In the genomic region with DNA sequence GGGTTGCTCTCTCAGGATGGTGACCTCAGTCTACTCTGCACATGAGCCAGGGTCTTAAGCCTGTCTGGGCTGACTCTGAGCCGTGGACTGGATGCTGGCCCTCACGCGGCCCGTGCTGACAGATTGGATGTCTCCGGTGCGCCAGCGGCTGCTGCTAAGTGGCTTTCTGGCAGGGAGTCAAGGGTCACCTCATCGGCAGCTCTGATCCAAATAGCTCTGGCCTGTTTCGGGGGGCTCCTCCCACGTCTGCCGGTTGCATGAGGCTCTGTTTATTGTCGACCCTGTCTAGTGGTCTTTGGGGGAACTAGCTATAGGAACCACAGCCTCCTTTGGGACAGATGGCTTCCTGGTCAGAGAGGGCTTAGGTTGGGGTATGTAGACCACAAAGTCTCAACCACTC, we compare ENCODE assay signal across 9 mouse cellular contexts. TPM values are rescaled to one million over a fixed set of nuclear protein-coding genes. Genes with fewer than 3 reads are reported as not detected.
DNase-seq lines count a peak whose midpoint lies in the region; ATAC-seq and TF ChIP-seq lines count a peak whose summit lies in the region.
"Had no signal": no experiment of that assay in that cellular context is flagged by ENCODE, and none has a peak within 500 bp of the region (broad histone marks: within the 10 kb centered on the region; RNA-seq: fewer than 3 reads in every experiment).

No protein-coding gene starts in this region.

- TF ChIP-seq POLR2A in limb, embryonic 14.5 days (IDR thresholded peaks at IDR 0.05; ENCODE audit: borderline replicate concordance, extremely low read depth, insufficient read depth, insufficient read length), result no peak

- H3K4me1 ChIP-seq in limb, embryonic 14.5 days (ENCODE audit: control insufficient read depth, insufficient read depth, low read length), result peaks cover 32% of the 10 kb centered on the region
- H3K4me1 ChIP-seq in forebrain, embryonic 16.5 days (replicated peaks; ENCODE audit: control insufficient read depth, insufficient read depth, low read length), result peaks cover 5% of the 10 kb centered on the region
- H3K4me1 ChIP-seq in liver, embryonic 11.5 days (replicated peaks; ENCODE audit: control insufficient read depth, insufficient read depth, low read length), result no peaks in the 10 kb centered on the region

- H3K9ac ChIP-seq in limb, embryonic 14.5 days (ENCODE audit: low read depth, low read length, severe bottlenecking), result 0 out of 2 replicates have a peak overlapping the region, but pooled peaks have one; percentile 16
- no peak overlapping the region for H3K9ac ChIP-seq in forebrain, embryonic 16.5 days (replicated peaks; ENCODE audit: low read depth, low read length)
- H3K9ac ChIP-seq in liver, embryonic 11.5 days (ENCODE audit: low read depth, low read length), result no peak overlapping the region

- H3K9me3 ChIP-seq in limb, embryonic 14.5 days (ENCODE audit: control insufficient read depth, low read length), result 0 out of 2 replicates have a peak, but pooled peaks cover 3% of the 10 kb centered on the region
- no peaks in the 10 kb centered on the region; the same call in 1 of the 2 replicates for H3K9me3 ChIP-seq in forebrain, embryonic 16.5 days (ENCODE audit: control insufficient read depth, low read length)
- peaks cover 5% of the 10 kb centered on the region; the same call in 1 of the 2 replicates for H3K9me3 ChIP-seq in liver, embryonic 11.5 days (ENCODE audit: control insufficient read depth, low read length)

- no peaks in the 10 kb centered on the region for H3K36me3 ChIP-seq in limb, embryonic 14.5 days (ENCODE audit: control insufficient read depth, insufficient read depth, low read length)
- no peaks in the 10 kb centered on the region for H3K36me3 ChIP-seq in forebrain, embryonic 16.5 days (ENCODE audit: control insufficient read depth, insufficient read depth)
- H3K36me3 ChIP-seq in liver, embryonic 11.5 days (ENCODE audit: control insufficient read depth, insufficient read depth, low read length), result no peaks in the 10 kb centered on the region

- no peaks in the 10 kb centered on the region for H3K27me3 ChIP-seq in limb, embryonic 14.5 days (ENCODE audit: control insufficient read depth, insufficient read depth, low read length)
- no peaks in the 10 kb centered on the region for H3K27me3 ChIP-seq in forebrain, embryonic 16.5 days (replicated peaks; ENCODE audit: control insufficient read depth, insufficient read depth, low read length)
- H3K27me3 ChIP-seq in liver, embryonic 11.5 days (replicated peaks; ENCODE audit: control insufficient read depth, insufficient read depth, low read length), result no peaks in the 10 kb centered on the region

- no peak overlapping the region for H3K4me3 ChIP-seq in limb, embryonic 14.5 days (replicated peaks; ENCODE audit: low read length)
- no peak overlapping the region for H3K4me3 ChIP-seq in forebrain, embryonic 16.5 days (replicated peaks; ENCODE audit: low read length)
- H3K4me3 ChIP-seq in liver, embryonic 11.5 days (ENCODE audit: low read depth, low read length), result no peak overlapping the region

- peak; percentile 60 for DNase-seq in testis, postnatal 10 days (ENCODE audit: low spot score)
- no peak for DNase-seq in testis, postnatal 14 days (ENCODE audit: low spot score)
- DNase-seq in limb, embryonic 14.5 days (ENCODE audit: low spot score), result peak; percentile 72
- peak; percentile 20 for DNase-seq in yolk sac, embryonic 10.5 days (ENCODE audit: low spot score)
- DNase-seq in right cerebral cortex, postnatal 4 days, result no peak
- no peak for DNase-seq in liver, embryonic 11.5 days (ENCODE audit: low spot score)
- DNase-seq: cerebellum, adult 18-20 months had no signal

- H3K4me2 ChIP-seq in limb, embryonic 14.5 days (replicated peaks; ENCODE audit: low read depth, low read length, severe bottlenecking), result no peak overlapping the region
- H3K4me2 ChIP-seq in forebrain, embryonic 16.5 days (ENCODE audit: low read length), result no peak overlapping the region
- H3K4me2 ChIP-seq in liver, embryonic 11.5 days, result no peak overlapping the region

- ATAC-seq in granulocyte monocyte progenitor cell, adult 5-6 weeks (replicated peaks; ENCODE audit: poor library complexity, severe bottlenecking), result peak; percentile 30
- peak; percentile 45 for ATAC-seq in limb, embryonic 14.5 days (ENCODE audit: low FRiP score, low read depth)
- ATAC-seq in forebrain, embryonic 16.5 days, result no peak
- no peak for ATAC-seq in liver, embryonic 11.5 days (replicated peaks; ENCODE audit: low FRiP score)

- no peak overlapping the region for H3K27ac ChIP-seq in limb, embryonic 14.5 days (replicated peaks; ENCODE audit: low read depth, low read length)
- no peak overlapping the region for H3K27ac ChIP-seq in forebrain, embryonic 16.5 days (ENCODE audit: low read length)
- H3K27ac ChIP-seq in liver, embryonic 11.5 days (ENCODE audit: low read depth, low read length), result no peak overlapping the region

- 14% methylated on average over 12 of the region's 12 CpGs for WGBS in limb, embryonic 14.5 days
- WGBS in forebrain, embryonic 16.5 days, result 73% methylated on average over 12 of the region's 12 CpGs
- 49% methylated on average over 12 of the region's 12 CpGs for WGBS in liver, embryonic 11.5 days

RNA-seq across cellular contexts. Expression of gene Eln, which starts 41.1 kb away (rescaled TPM):
- not detected in 2 replicates for total RNA-seq in granulocyte monocyte progenitor cell, adult 5-6 weeks (2014; fragmentation: Nextera tagmentation)
- total RNA-seq in granulocyte monocyte progenitor cell, adult 5-6 weeks (2017), result not detected in 2 replicates
- 249 and 296 TPM in 2 replicates for polyA plus RNA-seq in limb, embryonic 14.5 days (2012; rRNA removed)
- 115 and 121 TPM in 2 replicates for polyA plus RNA-seq in limb, embryonic 14.5 days (2014; fragmentation: Nextera tagmentation; extraction: Ambion mirVana)
- polyA plus RNA-seq in forebrain, embryonic 16.5 days (2015; fragmentation: Nextera tagmentation; extraction: Ambion mirVana), result 8.3 and 10.9 TPM in 2 replicates
- polyA plus RNA-seq in liver, embryonic 11.5 days (2014; fragmentation: Nextera tagmentation; extraction: Ambion mirVana), result 3.5 and 4.4 TPM in 2 replicates

Comparison
In these comparisons a context has a peak if more than half of its experiments do, and no peak if none do; other contexts are left out.
1. DNase-seq: peak in testis, postnatal 10 days (single experiment), limb, embryonic 14.5 days (single experiment) and yolk sac, embryonic 10.5 days (single experiment); none in testis, postnatal 14 days (single experiment), right cerebral cortex, postnatal 4 days (single experiment) and liver, embryonic 11.5 days (single experiment).
2. ATAC-seq: peak in granulocyte monocyte progenitor cell, adult 5-6 weeks (single experiment) and limb, embryonic 14.5 days (single experiment); none in forebrain, embryonic 16.5 days (single experiment) and liver, embryonic 11.5 days (single experiment).